Mouse (Mus musculus) kidney, adult 2 months (tissue): ENCODE measurements around the gene Fam163b. TPM values are rescaled to one million over a fixed set of nuclear protein-coding genes. Genes with fewer than 3 reads are reported as not detected.

Experiments
- DNase-seq: peaks from one replicate; pipeline ENCODE4 v3.0.0; 2021
- H3K27ac ChIP-seq: fragments of 200-500 bp; 2 replicates; pipeline ENCODE4 v1.5.1; 2012; ENCODE audit warnings: low read depth, low read length, control low read depth, inconsistent platforms; ENCODE audit not compliant: insufficient read depth
- H3K27me3 ChIP-seq: fragments of 200-500 bp; replicated peaks from 2 replicates; pipeline ENCODE4 v1.6.1; 2012; ENCODE audit warnings: mild to moderate bottlenecking, moderate library complexity, low read length, inconsistent platforms; ENCODE audit not compliant: control insufficient read depth, insufficient read depth
- H3K36me3 ChIP-seq: fragments of 200-500 bp; 2 replicates; pipeline ENCODE4 v1.6.1; 2012; ENCODE audit warnings: mild to moderate bottlenecking, moderate library complexity, low read length, inconsistent platforms; ENCODE audit not compliant: control insufficient read depth, insufficient read depth
- H3K4me1 ChIP-seq: fragments of 200-500 bp; 2 replicates; pipeline ENCODE4 v1.6.1; 2011; ENCODE audit warnings: low read length; ENCODE audit not compliant: control insufficient read depth, insufficient read depth
- H3K4me3 ChIP-seq: fragments of 200-500 bp; 2 replicates; pipeline ENCODE4 v1.5.1; 2011; ENCODE audit warnings: mild to moderate bottlenecking, low read depth, low read length, control low read depth; ENCODE audit not compliant: insufficient read depth
- CTCF ChIP-seq: fragments of 200-500 bp; conservative IDR thresholded peaks from 2 replicates; pipeline ENCODE4 v1.5.1; 2011; ENCODE audit warnings: low read depth, mild to moderate bottlenecking, control low read depth, low read length, moderate library complexity, mixed read lengths; ENCODE audit not compliant: insufficient read depth, insufficient read length
- POLR2A ChIP-seq: fragments of 200-500 bp; IDR thresholded peaks from one replicate; pipeline ENCODE4 v1.6.1; 2011; ENCODE audit warnings: low read depth, low read length, control low read depth
- WGBS: fragments of 180-500 bp; shearing (Covaris S2); methylation state at CpG from one replicate; pipeline ENCODE4 v1.1.7; 2018; 5-methylcytosine and 5-hydroxymethylcytosine counted together
- polyA plus RNA-seq: library from polyadenylated mRNA; depleted of rRNA; stranded (reverse); fragments of >200 nt; gene quantifications from 2 replicates; pipeline ENCODE4 v1.2.3, GENCODE M21; 2012

Gene Fam163b
- polyA plus RNA-seq, 1 experiment = 0.38 TPM

- no peaks in the 10 kb centered on the region for H3K27me3 ChIP-seq
- H3K36me3 ChIP-seq = no peaks in the 10 kb centered on the region
- TF ChIP-seq CTCF = no peak
- no peak for TF ChIP-seq POLR2A
- H3K4me1 ChIP-seq = no peaks in the 10 kb centered on the region
- no peak overlapping the region for H3K27ac ChIP-seq
- no peak overlapping the region for H3K4me3 ChIP-seq
- 48% methylated on average over 10 of the region's 10 CpGs for WGBS
- DNase-seq = peak; percentile 63
These were observed 12.3 kb upstream of the Fam163b start for GRCm38 (mm10) chr2:27154466-27155185.

DNA sequence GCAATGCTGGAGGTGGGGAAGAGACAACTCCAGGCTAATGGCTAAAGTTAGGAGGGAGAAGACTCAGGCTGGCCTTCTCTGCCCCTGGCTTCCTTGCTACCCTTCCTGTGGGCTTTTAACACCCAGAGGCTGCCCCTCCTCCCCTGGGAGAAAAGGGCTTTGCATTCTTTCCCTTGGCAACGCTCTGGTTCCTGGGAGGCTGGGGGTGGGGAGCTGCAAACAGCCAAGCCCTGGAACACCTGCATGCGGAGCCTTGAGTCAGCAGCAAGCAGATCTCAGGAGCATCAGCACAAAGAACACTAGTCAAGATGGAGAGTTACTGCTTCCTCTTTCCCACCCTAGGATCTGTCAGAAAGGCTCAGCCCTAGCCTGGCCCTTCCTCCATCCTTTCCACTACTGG lies 7.2 kb upstream of the Fam163b start:
- H3K36me3 ChIP-seq = no peaks in the 10 kb centered on the region
- DNase-seq = no peak
- H3K27ac ChIP-seq = no peak overlapping the region
- WGBS = 15% methylated on average over 2 of the region's 2 CpGs
- TF ChIP-seq CTCF = no peak
- TF ChIP-seq POLR2A = no peak
- no peak overlapping the region for H3K4me3 ChIP-seq
- H3K27me3 ChIP-seq = no peaks in the 10 kb centered on the region
- no peaks in the 10 kb centered on the region for H3K4me1 ChIP-seq

DNA sequence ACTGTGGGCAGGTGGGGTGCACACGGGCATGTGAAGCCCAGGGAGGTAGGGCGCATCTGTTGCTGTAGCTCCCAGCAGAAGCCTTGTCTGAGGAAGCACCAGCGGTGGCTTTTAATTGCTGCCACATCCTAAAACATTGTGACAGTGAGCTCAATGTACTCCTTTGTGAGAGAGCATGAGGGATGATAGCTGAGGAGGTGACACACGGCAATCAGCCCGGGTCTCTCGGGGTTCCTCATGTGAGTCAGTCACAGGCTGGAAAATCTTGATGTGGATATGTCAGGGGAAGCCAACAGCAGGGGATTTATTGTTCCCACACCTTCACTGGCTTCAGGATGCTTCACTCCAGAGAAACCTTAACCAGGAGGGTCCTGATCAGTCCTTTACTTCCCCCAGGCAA lies 4.5 kb upstream of the Fam163b start:
- Histone ChIP-seq H3K36me3 (no peaks in the 10 kb centered on the region), H3K4me1 (no peaks in the 10 kb centered on the region), H3K27ac (no peak overlapping the region), H3K4me3 (no peak overlapping the region), H3K27me3 (no peaks in the 10 kb centered on the region)
- no peak for DNase-seq
- 79% methylated on average over 6 of the region's 6 CpGs for WGBS
- TF ChIP-seq CTCF (no peak), POLR2A (no peak)

DNA sequence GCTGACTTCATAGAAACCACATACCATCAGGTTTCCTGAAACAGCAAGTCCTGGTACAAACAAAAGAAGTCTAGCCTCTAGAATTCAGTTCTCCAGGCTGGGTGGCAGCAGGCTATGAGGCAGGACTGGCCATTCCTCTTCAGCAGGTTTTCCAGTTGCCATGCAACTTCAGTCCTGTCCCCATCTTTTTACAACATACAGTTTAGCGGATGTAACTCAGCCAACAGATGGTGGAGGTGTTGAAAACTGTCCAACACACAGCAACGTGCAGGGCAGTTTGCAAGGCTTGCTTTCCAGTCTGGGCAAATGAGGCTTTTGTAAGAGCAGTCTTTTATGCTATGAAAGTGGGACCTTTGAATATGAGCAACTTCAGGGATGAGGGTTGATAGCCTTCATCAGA lies 2.7 kb upstream of the Fam163b start:
- no peaks in the 10 kb centered on the region for H3K4me1 ChIP-seq
- 61% methylated on average over 2 of the region's 2 CpGs for WGBS
- no peak for DNase-seq
- no peak overlapping the region for H3K4me3 ChIP-seq
- H3K27me3 ChIP-seq = no peaks in the 10 kb centered on the region
- no peak for TF ChIP-seq CTCF
- TF ChIP-seq POLR2A = no peak
- H3K27ac ChIP-seq = no peak overlapping the region
- no peaks in the 10 kb centered on the region for H3K36me3 ChIP-seq

DNA sequence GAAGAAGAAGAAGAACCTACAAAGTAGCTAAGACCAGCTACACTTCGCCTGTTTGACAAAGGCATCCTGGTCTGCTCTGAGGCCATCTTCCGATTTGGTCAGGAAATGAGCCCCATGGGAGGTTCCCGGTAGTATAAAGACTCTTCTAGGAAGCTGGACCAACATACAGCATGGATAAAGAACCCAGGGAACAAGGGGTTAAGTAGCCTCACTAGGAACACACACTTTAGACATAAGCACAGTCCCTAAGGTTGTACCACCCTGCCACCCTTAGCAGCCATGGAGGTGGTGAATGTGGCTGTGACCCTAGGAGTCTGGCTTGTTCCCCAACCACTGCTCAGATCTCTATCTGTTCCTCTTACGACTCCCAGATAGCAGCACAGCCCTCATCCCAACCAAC lies 3.9 kb downstream of the Fam163b start:
- no peak for DNase-seq
- 53% methylated on average over 4 of the region's 4 CpGs for WGBS
- TF ChIP-seq CTCF (no peak), POLR2A (no peak)

GRCm38 (mm10) chr2:27136789-27137188 lies 5.5 kb downstream of the Fam163b start:
- no peak for DNase-seq
- WGBS = 88% methylated on average over 1 of the region's 1 CpGs
- TF ChIP-seq POLR2A (no peak), CTCF (no peak)
- H3K4me1 ChIP-seq = no peaks in the 10 kb centered on the region
- no peak overlapping the region for H3K4me3 ChIP-seq
- no peaks in the 10 kb centered on the region for H3K27me3 ChIP-seq
- no peak overlapping the region for H3K27ac ChIP-seq
- no peaks in the 10 kb centered on the region for H3K36me3 ChIP-seq

More for the DNA sequence above, 3.9 kb downstream of the Fam163b start:
- no peak overlapping the region for H3K4me3 ChIP-seq
- H3K36me3 ChIP-seq = no peaks in the 10 kb centered on the region
- no peaks in the 10 kb centered on the region for H3K27me3 ChIP-seq
- no peak overlapping the region for H3K27ac ChIP-seq
- H3K4me1 ChIP-seq = no peaks in the 10 kb centered on the region

DNA sequence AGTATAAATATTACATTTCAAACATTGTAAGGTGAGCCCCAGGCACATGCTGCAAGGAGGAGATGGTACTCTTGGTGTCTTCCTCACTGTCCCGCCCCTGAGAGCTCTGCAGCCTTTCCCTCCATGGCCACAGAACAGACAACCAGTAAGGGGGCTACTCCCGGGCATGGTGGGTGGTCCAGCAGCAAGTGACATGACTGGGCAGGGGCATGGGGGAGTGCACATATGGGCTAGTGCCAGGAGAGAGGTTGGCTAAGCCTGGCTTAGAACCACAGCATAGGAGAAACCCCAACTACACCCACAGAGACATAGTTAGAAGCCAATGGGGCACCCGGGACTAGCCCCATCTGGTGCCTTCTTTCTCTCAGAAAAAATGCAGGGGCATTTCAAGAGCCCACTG lies 6.0 kb downstream of the Fam163b start:
- no peak overlapping the region for H3K27ac ChIP-seq
- WGBS = 62% methylated on average over 3 of the region's 3 CpGs
- no peak overlapping the region for H3K4me3 ChIP-seq
- TF ChIP-seq CTCF (no peak), POLR2A (no peak)
- H3K4me1 ChIP-seq = no peaks in the 10 kb centered on the region
- no peak for DNase-seq
- no peaks in the 10 kb centered on the region for H3K36me3 ChIP-seq
- no peaks in the 10 kb centered on the region for H3K27me3 ChIP-seq
